Mouse (Mus musculus) G1E (cell line): ENCODE results near the gene Dgkb.

Source experiments
- CTCF ChIP-seq: IDR thresholded peaks from 2 replicates; pipeline ENCODE4 v1.5.1; 2012; ENCODE audit warnings: low read depth, low read length, inconsistent platforms, mixed read lengths
- GATA1 ChIP-seq: IDR thresholded peaks from 2 replicates; pipeline ENCODE4 v1.6.1; 2012; ENCODE audit warnings: borderline replicate concordance, low read length, inconsistent platforms, mixed read lengths
- GATA2 ChIP-seq: IDR thresholded peaks from 2 replicates; pipeline ENCODE4 v1.6.1; 2012; ENCODE audit warnings: low read depth, low read length, inconsistent platforms, borderline replicate concordance
- POLR2AphosphoS5 ChIP-seq: IDR thresholded peaks from 2 replicates; pipeline ENCODE4 v1.6.1; 2012; ENCODE audit warnings: low read depth, low read length, inconsistent platforms; ENCODE audit not compliant: insufficient replicate concordance
- TAL1 ChIP-seq: conservative IDR thresholded peaks from 2 replicates; pipeline ENCODE4 v1.6.1; 2012; ENCODE audit warnings: low read depth, low read length, inconsistent platforms, mixed read lengths

GRCm38 (mm10) chr12:38123524-38123923, 306.0 kb downstream of the Dgkb start:
- TF ChIP-seq CTCF (no peak), TAL1 (no peak), GATA1 (no peak), POLR2AphosphoS5 (no peak), GATA2 (no peak)
